Mouse (Mus musculus) heart, postnatal 14 days (tissue): ENCODE data around the gene Basp1. TPM values are rescaled to one million over a fixed set of nuclear protein-coding genes. Genes with fewer than 3 reads are reported as not detected.

Experiments
- total RNA-seq, 2 experiments: library from RNA; stranded (reverse); gene quantifications; 2 replicates each; pipeline ENCODE4 v1.2.3; 2021

Basp1 gene
- total RNA-seq, 2 experiments from 2014 or later, result 3.0 to 4.2 TPM

Other genes with a start within 250 kb of the Basp1 start
- gene Myo10, start 208.8 kb upstream of the Basp1 start, total RNA-seq, result 10 to 100 TPM; 64.7 to 66.9 TPM